Mouse (Mus musculus) embryonic fibroblast, embryonic 13.5 days (primary cell): ENCODE measurements around the gene Sowaha.

Source experiments
- CTCF ChIP-seq: IDR thresholded peaks from 2 replicates; pipeline ENCODE4 v1.5.1; 2011; ENCODE audit warnings: mild to moderate bottlenecking, control low read depth, low read length, moderate library complexity, borderline replicate concordance; ENCODE audit not compliant: insufficient read depth
- POLR2A ChIP-seq: IDR thresholded peaks from 2 replicates; pipeline ENCODE4 v1.6.1; 2011; ENCODE audit warnings: low read depth, mild to moderate bottlenecking, control low read depth, low read length, moderate library complexity

GRCm38 (mm10) chr11:53502039-53502765, 22.1 kb upstream of the Sowaha start:
- TF ChIP-seq POLR2A (no peak), CTCF (no peak)
